ENCODE assay signal across 11 mouse cellular contexts in genomic region chr3:101806941-101807340, GRCm38 (mm10). TPM values are rescaled to one million over a fixed set of nuclear protein-coding genes. Genes with fewer than 3 reads are reported as not detected.
DNase-seq lines count a peak whose midpoint lies in the region; ATAC-seq and TF ChIP-seq lines count a peak whose summit lies in the region.
"Had no signal": no experiment of that assay in that cellular context is flagged by ENCODE, and none has a peak within 500 bp of the region (broad histone marks: within the 10 kb centered on the region; RNA-seq: fewer than 3 reads in every experiment).

No protein-coding gene starts in this region.

- no peaks in the 10 kb centered on the region for H3K9me3 ChIP-seq in heart, postnatal 0 days (replicated peaks; ENCODE audit: control insufficient read depth, low read length)
- no peaks in the 10 kb centered on the region for H3K9me3 ChIP-seq in liver, embryonic 12.5 days (replicated peaks)
- H3K9me3 ChIP-seq: embryonic facial prominence, embryonic 12.5 days; limb, embryonic 15.5 days had no signal

- TF ChIP-seq EP300 in heart, postnatal 0 days (IDR thresholded peaks at IDR 0.05; ENCODE audit: low read depth) = no peak

- H3K27ac ChIP-seq in heart, postnatal 0 days (ENCODE audit: low read depth) = 0 out of 2 replicates have a peak overlapping the region, but pooled peaks have one; percentile 13
- no peak overlapping the region for H3K27ac ChIP-seq in liver, embryonic 12.5 days
- H3K27ac ChIP-seq: embryonic facial prominence, embryonic 12.5 days; limb, embryonic 15.5 days had no signal

- DNase-seq in heart, postnatal 0 days (ENCODE audit: low spot score) = no peak
- no peak for DNase-seq in heart, postnatal 36 days
- DNase-seq in cerebellum, postnatal 36 days = peak; percentile 49 to 61
- DNase-seq in lung, postnatal 25 days (ENCODE audit: low spot score) = peak; percentile 27
- no peak for DNase-seq in kidney, postnatal 25 days
- no peak for DNase-seq in embryo, embryonic 10.5 days (ENCODE audit: low spot score)

- peaks cover 33% of the 10 kb centered on the region for H3K4me1 ChIP-seq in heart, postnatal 0 days (ENCODE audit: control insufficient read depth, insufficient read depth)
- H3K4me1 ChIP-seq in liver, embryonic 12.5 days = peaks cover 13% of the 10 kb centered on the region; the same call in 1 of the 2 replicates

- no peak overlapping the region for H3K9ac ChIP-seq in heart, postnatal 0 days (replicated peaks; ENCODE audit: low read depth, low read length)
- no peak overlapping the region for H3K9ac ChIP-seq in liver, embryonic 12.5 days
- H3K9ac ChIP-seq: embryonic facial prominence, embryonic 12.5 days; limb, embryonic 15.5 days had no signal

- H3K27me3 ChIP-seq in heart, postnatal 0 days (ENCODE audit: control insufficient read depth, insufficient read depth, low read length) = no peaks in the 10 kb centered on the region
- no peaks in the 10 kb centered on the region; the same call in 1 of the 2 replicates for H3K27me3 ChIP-seq in liver, embryonic 12.5 days (replicated peaks)
- H3K27me3 ChIP-seq: embryonic facial prominence, embryonic 12.5 days had no signal

- no peak overlapping the region for H3K4me3 ChIP-seq in heart, postnatal 0 days (ENCODE audit: low read depth, low read length)
- H3K4me3 ChIP-seq in liver, embryonic 12.5 days = no peak overlapping the region
- H3K4me3 ChIP-seq: embryonic facial prominence, embryonic 12.5 days; limb, embryonic 15.5 days had no signal

- TF ChIP-seq CTCF in heart, postnatal 0 days (IDR thresholded peaks at IDR 0.05; ENCODE audit: low read depth) = no peak

- no peak overlapping the region for H3K4me2 ChIP-seq in heart, postnatal 0 days (ENCODE audit: low read depth, low read length)
- H3K4me2 ChIP-seq in liver, embryonic 12.5 days = no peak overlapping the region
- H3K4me2 ChIP-seq: limb, embryonic 15.5 days had no signal

- no peak for ATAC-seq in heart, postnatal 0 days (ENCODE audit: insufficient read depth, low read depth)
- ATAC-seq in cerebellum, adult (ENCODE audit: insufficient number of reproducible peaks, low FRiP score, low TSS enrichment) = 0 out of 2 replicates have a peak, but pooled peaks have one; percentile 15
- no peak for ATAC-seq in liver, embryonic 12.5 days

- WGBS in heart, postnatal 0 days = 50% methylated on average over 4 of the region's 4 CpGs
- 51% methylated on average over 4 of the region's 4 CpGs for WGBS in liver, embryonic 12.5 days (ENCODE audit: insufficient replicate concordance)

- intact Hi-C loops in heart, postnatal 36 days (cut with DNase I) = loop anchor here (1.0 to 2.0 kb wide), 2 partner anchors 202 to 301 kb away; partner anchors contain the start of gene Atp1a1

- H3K36me3 ChIP-seq in heart, postnatal 0 days (replicated peaks; ENCODE audit: control insufficient read depth, insufficient read depth, low read length) = no peaks in the 10 kb centered on the region
- H3K36me3 ChIP-seq in liver, embryonic 12.5 days = no peaks in the 10 kb centered on the region
- H3K36me3 ChIP-seq: embryonic facial prominence, embryonic 12.5 days; limb, embryonic 15.5 days had no signal

RNA-seq across cellular contexts. Expression of gene Mab21l3, which starts 41.8 kb away (rescaled TPM):
- total RNA-seq in heart, postnatal 0 days (2014; rRNA removed; ENCODE audit: low replicate concordance) = 1.6 TPM in 1 of 2 replicates, not detected in the other
- 0.10 and 0.14 TPM in 2 replicates for polyA plus RNA-seq in heart, postnatal 0 days (2015; fragmentation: Nextera tagmentation; extraction: Ambion mirVana)
- not detected for total RNA-seq in heart, postnatal 36 days (2021)
- 0.07 and 0.11 TPM in 2 replicates for polyA plus RNA-seq in liver, embryonic 12.5 days (2016; fragmentation: Nextera tagmentation; extraction: Ambion mirVana)
- polyA plus RNA-seq: CD4-positive, CD25-positive, alpha-beta regulatory T cell, adult 4 months had no signal

Comparison
In these comparisons a context has a peak if more than half of its experiments do, and no peak if none do; other contexts are left out.
1. DNase-seq: peak in cerebellum, postnatal 36 days (2 of 2) and lung, postnatal 25 days (single experiment); none in heart, postnatal 0 days (single experiment), heart, postnatal 36 days (0 of 2), kidney, postnatal 25 days (0 of 2) and embryo, embryonic 10.5 days (single experiment).